Mouse (Mus musculus): ENCODE results near the gene Gm32742.

DNA sequence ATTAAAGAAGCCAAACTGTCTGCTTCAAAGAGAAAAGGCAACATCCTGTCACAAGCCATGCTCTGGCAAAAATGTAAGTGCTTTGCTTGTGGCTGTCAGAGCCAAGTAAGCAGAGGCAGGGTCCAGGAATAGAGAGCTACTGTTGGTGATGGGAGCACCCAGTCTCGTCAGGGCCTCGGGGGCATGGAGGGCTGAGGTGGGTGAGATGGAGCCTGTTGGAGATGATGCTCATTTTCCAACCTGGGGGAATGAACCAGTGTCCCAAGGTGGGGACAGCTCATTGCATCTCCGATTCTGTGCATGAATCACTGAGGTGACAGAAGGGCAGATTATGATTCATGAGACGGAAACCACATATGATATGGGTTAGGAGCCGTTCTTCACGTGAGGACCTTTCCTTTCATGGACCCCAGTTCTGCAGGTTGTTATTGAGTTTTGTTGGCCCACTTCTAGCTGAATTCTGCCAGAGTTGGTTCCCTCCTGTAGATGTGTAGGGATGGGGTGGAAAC lies 48.5 kb upstream of the Gm32742 start:
- TF ChIP-seq POLR2A (IDR thresholded peaks at IDR 0.05; ENCODE audit: extremely low read depth, insufficient read depth, low read length): no peak
- TF ChIP-seq CTCF (IDR thresholded peaks at IDR 0.05; ENCODE audit: low read depth, low read length): no peak

Data from liver, adult 2 months (tissue).